Mouse (Mus musculus) heart, embryonic 10.5 days (tissue): ENCODE data around the gene Ppy. TPM values are rescaled to one million over a fixed set of nuclear protein-coding genes. Genes with fewer than 3 reads are reported as not detected.

Experiments
- DNase-seq: peaks from one replicate; pipeline ENCODE4 v3.0.0-alpha.2; 2017; ENCODE audit warnings: low spot score
- H3K27ac ChIP-seq: fragments of 300-500 bp; sonication (generic); 2 replicates; pipeline ENCODE4 v1.5.1; 2016; ENCODE audit warnings: mild to moderate bottlenecking
- H3K27me3 ChIP-seq: fragments of 300-500 bp; sonication (generic); 2 replicates; pipeline ENCODE4 v1.6.1; 2016; ENCODE audit warnings: mild to moderate bottlenecking; ENCODE audit not compliant: poor library complexity, insufficient read depth, severe bottlenecking
- H3K36me3 ChIP-seq: fragments of 300-500 bp; sonication (generic); 2 replicates; pipeline ENCODE4 v1.6.1; 2016; ENCODE audit warnings: mild to moderate bottlenecking, moderate library complexity
- H3K4me1 ChIP-seq: fragments of 300-500 bp; sonication (generic); 2 replicates; pipeline ENCODE4 v1.6.1; 2016; ENCODE audit warnings: mild to moderate bottlenecking
- H3K4me3 ChIP-seq: fragments of 300-500 bp; sonication (generic); 2 replicates; pipeline ENCODE4 v1.5.1; 2016; ENCODE audit warnings: mild to moderate bottlenecking, moderate library complexity
- H3K9me3 ChIP-seq: fragments of 300-500 bp; sonication (generic); 2 replicates; pipeline ENCODE4 v1.6.1; 2016; ENCODE audit warnings: mild to moderate bottlenecking, moderate library complexity
- WGBS: fragments of 180-500 bp; shearing (Covaris S2); methylation state at CpG from one replicate; pipeline ENCODE4 v1.1.7; 2016; 5-methylcytosine and 5-hydroxymethylcytosine counted together
- polyA plus RNA-seq: library from polyadenylated mRNA; unstranded; fragments of >200 nt; fragmentation: Nextera tagmentation; extraction: Ambion mirVana; gene quantifications from 2 replicates; pipeline ENCODE4 v1.2.1, GENCODE M21; 2016

The Ppy gene
- polyA plus RNA-seq, result not detected in 2 replicates

GRCm38 (mm10) chr11:102101219-102101618 lies at the start of gene Ppy:
Gene Ppy, minus strand, starts transcription at chr11:102101319.
- Histone ChIP-seq H3K27ac (peak within 1 kb of the TSS; percentile 7; the same call in 1 of the 2 replicates), H3K4me1 (peaks cover 33% of the 10 kb centered on the region), H3K27me3 (peaks cover 81% of the 10 kb centered on the region), H3K4me3 (peak within 1 kb of the TSS; percentile 16; the same call in 1 of the 2 replicates), H3K9me3 (no peaks in the 10 kb centered on the region), H3K36me3 (no peaks in the 10 kb centered on the region)
- 74% methylated on average over 4 of the region's 4 CpGs for WGBS
- no peak for DNase-seq

DNA sequence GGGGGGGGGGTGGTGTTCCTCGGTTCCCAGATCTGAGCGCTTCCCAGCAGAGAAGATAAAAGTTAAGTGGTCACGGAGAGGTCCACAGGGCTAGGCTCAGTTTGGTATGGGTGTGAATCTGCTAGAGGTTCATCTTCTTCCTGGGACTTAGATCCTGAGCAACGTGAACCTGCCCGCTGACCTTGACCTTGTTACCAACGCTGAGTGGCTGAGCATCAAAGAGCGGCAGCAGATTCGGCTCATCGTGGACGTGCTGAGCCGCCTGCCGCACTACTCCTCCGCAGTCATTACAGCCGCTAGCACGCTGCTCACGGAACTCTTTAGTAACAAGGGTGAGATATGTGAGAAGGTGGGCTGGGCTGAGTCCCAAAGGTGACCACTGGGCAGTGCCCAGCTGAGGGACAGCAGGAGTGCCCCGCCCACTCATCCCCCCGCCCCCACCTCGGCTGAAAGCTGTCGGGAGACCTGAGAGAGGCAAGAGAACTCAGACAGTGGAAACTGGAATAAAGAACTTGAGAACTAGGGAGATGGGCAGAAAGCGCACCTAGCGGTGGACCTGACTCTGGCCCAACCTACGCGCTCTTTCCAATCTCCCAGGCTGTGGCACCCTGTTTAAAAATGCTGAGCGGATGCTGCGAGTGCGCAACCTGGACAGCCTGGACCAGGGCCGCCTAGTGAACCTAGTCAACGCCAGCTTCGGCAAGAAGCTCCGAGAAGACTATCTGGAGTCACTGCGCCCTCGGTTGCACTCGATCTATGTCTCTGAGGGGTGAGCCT lies 46.3 kb upstream of the Ppy start:
- Histone ChIP-seq H3K27me3 (peaks cover 75% of the 10 kb centered on the region), H3K9me3 (no peaks in the 10 kb centered on the region), H3K27ac (peak overlapping the region; percentile 36; the same call in 1 of the 2 replicates), H3K4me1 (peaks cover 33% of the 10 kb centered on the region), H3K4me3 (peak overlapping the region; percentile 56), H3K36me3 (peaks cover 1% of the 10 kb centered on the region; the same call in 1 of the 2 replicates)
- WGBS, result 10% methylated on average over 34 of the region's 34 CpGs
- peak; percentile 75 for DNase-seq

- DNase-seq, result no peak
- Histone ChIP-seq H3K4me3 (peak overlapping the region; percentile 56), H3K9me3 (no peaks in the 10 kb centered on the region), H3K27me3 (peaks cover 75% of the 10 kb centered on the region), H3K27ac (peak overlapping the region; percentile 30; the same call in 1 of the 2 replicates), H3K36me3 (no peaks in the 10 kb centered on the region), H3K4me1 (peaks cover 33% of the 10 kb centered on the region)
- 7% methylated on average over 17 of the region's 17 CpGs for WGBS
Observed at GRCm38 (mm10) chr11:102146531-102146930, 45.4 kb upstream of the Ppy start.

- Histone ChIP-seq H3K4me1 (peaks cover 33% of the 10 kb centered on the region), H3K4me3 (peak overlapping the region; percentile 56), H3K9me3 (no peaks in the 10 kb centered on the region), H3K27me3 (peaks cover 75% of the 10 kb centered on the region), H3K36me3 (no peaks in the 10 kb centered on the region), H3K27ac (0 out of 2 replicates have a peak overlapping the region, but pooled peaks have one; percentile 30)
- no peak for DNase-seq
- 2% methylated on average over 16 of the region's 16 CpGs for WGBS
Observed at GRCm38 (mm10) chr11:102146005-102146404, 44.9 kb upstream of the Ppy start.

- H3K9me3 ChIP-seq, result no peaks in the 10 kb centered on the region
- H3K27me3 ChIP-seq, result peaks cover 75% of the 10 kb centered on the region
- 2% methylated on average over 50 of the region's 50 CpGs for WGBS
- H3K4me3 ChIP-seq, result peak within 1 kb of the TSS; percentile 56
- peaks cover 33% of the 10 kb centered on the region for H3K4me1 ChIP-seq
- no peak for DNase-seq
- peak within 1 kb of the TSS; percentile 47; the same call in 1 of the 2 replicates for H3K27ac ChIP-seq
- no peaks in the 10 kb centered on the region for H3K36me3 ChIP-seq
Observed at GRCm38 (mm10) chr11:102145471-102146001, 44.4 kb upstream of the Ppy start, which contains the start of gene Nags. Gene Nags, plus strand, starts transcription at chr11:102145513.

DNA sequence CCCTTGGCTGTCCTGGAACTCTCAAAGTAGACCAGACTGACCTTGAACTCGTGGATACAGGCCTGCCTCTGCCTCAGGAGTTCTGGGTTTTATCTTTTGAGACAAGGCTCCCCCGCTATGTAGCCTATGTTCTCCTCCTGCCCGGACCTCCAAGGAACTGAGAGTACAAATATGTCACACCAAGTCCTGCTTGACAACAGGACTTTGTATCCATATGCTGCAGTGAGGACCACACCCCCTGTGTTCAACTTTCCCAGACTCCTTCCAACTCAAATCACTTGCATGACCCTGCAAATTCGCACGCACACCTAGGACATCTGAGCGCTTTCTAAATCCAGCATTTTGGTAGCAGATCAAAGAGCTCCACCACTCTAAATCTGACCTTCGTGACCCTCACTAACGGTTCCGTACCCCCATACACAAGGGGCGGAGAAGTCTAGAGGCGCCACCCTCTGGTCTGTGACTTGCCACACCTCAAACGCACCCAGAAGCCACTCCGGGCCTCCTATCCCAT lies 43.9 kb upstream of the Ppy start:
- H3K4me3 ChIP-seq, result peak overlapping the region; percentile 56
- H3K4me1 ChIP-seq, result peaks cover 33% of the 10 kb centered on the region
- WGBS, result 20% methylated on average over 13 of the region's 13 CpGs
- 0 out of 2 replicates have a peak overlapping the region, but pooled peaks have one; percentile 47 for H3K27ac ChIP-seq
- H3K9me3 ChIP-seq, result no peaks in the 10 kb centered on the region
- peaks cover 75% of the 10 kb centered on the region for H3K27me3 ChIP-seq
- no peaks in the 10 kb centered on the region for H3K36me3 ChIP-seq
- no peak for DNase-seq

DNA sequence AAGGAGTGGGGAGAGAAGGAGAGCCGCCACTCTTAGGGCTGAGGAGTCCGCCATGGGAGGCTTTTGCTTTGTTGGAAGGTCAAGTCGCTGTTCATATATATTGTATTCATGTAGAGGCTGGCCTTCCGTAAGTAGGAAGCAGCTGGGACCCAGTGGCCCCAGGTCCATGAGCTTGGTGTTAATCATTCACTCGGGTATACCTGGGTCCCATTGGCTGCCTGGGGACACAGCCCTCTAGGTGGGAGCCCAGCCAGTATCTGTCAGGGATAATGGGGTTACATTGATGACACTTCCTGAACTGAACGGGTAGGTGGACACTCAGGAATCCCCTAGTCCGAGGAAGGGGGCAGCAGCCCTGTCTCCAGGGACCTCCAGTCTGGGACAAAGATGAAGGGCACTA lies 41.2 kb upstream of the Ppy start:
- no peak for DNase-seq
- Histone ChIP-seq H3K27me3 (peaks cover 61% of the 10 kb centered on the region), H3K4me1 (peaks cover 28% of the 10 kb centered on the region), H3K9me3 (no peaks in the 10 kb centered on the region), H3K4me3 (no peak overlapping the region), H3K27ac (no peak overlapping the region), H3K36me3 (no peaks in the 10 kb centered on the region)
- WGBS, result 74% methylated on average over 7 of the region's 7 CpGs

DNA sequence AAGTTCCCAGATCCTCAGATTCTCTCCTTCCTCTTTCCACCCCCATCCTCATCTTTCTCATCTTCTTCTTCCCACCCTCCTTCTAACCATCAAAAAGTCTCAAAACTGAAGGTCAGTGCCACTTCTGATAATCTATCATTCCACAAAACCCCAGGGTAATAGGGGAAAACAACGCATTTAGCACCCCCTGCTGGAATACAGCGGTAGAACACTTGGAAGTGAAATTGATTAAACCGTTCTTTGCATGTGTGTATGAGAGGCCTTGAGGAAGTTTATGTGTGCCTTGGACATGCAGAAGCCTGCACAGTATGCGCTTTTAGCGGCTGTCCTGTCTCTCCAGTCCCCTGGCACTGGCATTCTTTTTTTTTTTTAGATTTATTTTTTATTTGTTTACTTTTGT lies 39.4 kb upstream of the Ppy start:
- no peaks in the 10 kb centered on the region for H3K9me3 ChIP-seq
- H3K4me3 ChIP-seq, result no peak overlapping the region
- DNase-seq, result no peak
- peaks cover 53% of the 10 kb centered on the region for H3K27me3 ChIP-seq
- no peaks in the 10 kb centered on the region for H3K36me3 ChIP-seq
- H3K27ac ChIP-seq, result no peak overlapping the region
- 3% methylated on average over 5 of the region's 5 CpGs for WGBS
- H3K4me1 ChIP-seq, result peaks cover 13% of the 10 kb centered on the region

DNA sequence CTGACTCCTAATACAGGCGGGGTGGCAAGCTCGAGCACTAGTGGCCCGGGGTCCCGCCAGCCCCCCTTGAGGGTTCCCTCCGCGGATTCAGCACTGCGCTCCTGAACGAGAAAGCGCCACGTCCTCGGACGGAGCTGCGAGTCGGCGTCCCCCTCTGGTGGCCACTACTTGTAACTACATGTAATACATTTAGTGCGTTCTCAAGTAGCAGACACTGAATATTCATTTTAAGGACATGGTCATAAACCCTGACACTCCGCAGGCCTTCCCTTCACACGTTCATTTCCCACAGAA lies 37.3 kb upstream of the Ppy start:
- peak overlapping the region; percentile 47 for H3K4me3 ChIP-seq
- H3K27ac ChIP-seq, result no peak overlapping the region
- no peaks in the 10 kb centered on the region for H3K9me3 ChIP-seq
- H3K36me3 ChIP-seq, result no peaks in the 10 kb centered on the region
- H3K4me1 ChIP-seq, result peaks cover 14% of the 10 kb centered on the region
- WGBS, result 1% methylated on average over 18 of the region's 18 CpGs
- peak; percentile 87 for DNase-seq
- peaks cover 44% of the 10 kb centered on the region for H3K27me3 ChIP-seq

DNA sequence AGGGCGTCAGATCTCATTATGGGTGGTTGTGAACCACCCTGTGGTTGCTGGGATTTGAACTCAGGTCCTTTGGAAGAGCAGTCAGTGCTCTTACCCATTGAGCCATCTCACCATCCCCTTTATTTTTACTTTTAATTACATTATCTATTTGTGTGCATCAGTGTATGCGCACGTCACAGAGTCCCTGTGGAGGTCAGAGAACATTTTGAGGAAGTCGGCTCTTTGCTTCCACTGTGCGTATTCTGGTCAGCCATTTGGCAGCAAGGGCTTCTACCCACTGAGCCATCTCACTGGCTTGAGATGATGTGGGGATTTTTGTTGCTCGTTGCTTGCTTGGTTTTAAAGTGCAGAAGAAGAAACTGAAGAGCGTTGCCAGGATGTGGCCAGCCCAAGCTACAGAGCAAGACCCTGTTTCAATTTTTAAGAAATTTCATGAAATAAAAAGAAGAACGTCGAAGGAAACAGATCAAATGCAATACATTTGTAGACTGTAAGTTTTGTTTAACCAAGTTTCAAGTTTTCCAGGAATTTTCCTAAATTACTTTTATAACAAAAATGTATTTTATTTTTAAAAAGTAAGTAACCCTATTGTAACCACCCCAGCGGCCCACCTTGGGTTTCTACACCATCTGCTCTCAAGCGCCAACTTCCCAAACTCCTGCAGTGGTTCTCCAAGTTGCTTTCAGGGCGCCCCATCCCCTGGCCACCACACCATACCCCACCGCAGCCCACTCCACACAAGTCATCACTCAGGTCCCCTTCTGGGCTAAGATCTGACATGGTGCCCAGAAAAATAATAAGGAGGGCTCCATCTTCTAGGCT lies 36.7 kb upstream of the Ppy start:
- Histone ChIP-seq H3K4me3 (peak overlapping the region; percentile 47), H3K27me3 (peaks cover 38% of the 10 kb centered on the region), H3K4me1 (peaks cover 14% of the 10 kb centered on the region), H3K27ac (no peak overlapping the region), H3K9me3 (no peaks in the 10 kb centered on the region), H3K36me3 (no peaks in the 10 kb centered on the region)
- 44% methylated on average over 13 of the region's 13 CpGs for WGBS
- DNase-seq, result no peak

DNA sequence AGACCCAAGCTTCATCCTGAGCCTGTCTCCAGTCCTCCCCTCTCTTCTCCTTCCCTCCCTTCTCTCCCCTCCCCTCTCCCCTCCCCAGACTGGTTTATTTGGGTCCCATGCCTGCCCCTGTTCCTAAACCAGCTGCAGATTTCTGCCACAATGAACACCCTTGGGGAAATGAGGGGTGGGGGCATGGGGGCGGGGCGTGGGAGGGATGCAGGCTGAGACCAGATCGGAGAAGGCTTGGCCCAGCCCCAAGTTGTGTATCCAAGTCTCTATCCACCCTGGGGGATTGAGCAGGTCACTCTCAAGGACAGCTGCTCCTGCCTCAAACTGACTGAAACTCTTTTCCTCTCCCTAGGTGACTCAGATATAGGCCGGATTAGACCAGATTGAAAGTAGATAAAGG lies 33.4 kb upstream of the Ppy start:
- no peak for DNase-seq
- Histone ChIP-seq H3K27ac (no peak overlapping the region), H3K9me3 (no peaks in the 10 kb centered on the region), H3K4me1 (peaks cover 21% of the 10 kb centered on the region), H3K4me3 (no peak overlapping the region), H3K36me3 (no peaks in the 10 kb centered on the region), H3K27me3 (peaks cover 40% of the 10 kb centered on the region)
- 27% methylated on average over 4 of the region's 4 CpGs for WGBS

DNA sequence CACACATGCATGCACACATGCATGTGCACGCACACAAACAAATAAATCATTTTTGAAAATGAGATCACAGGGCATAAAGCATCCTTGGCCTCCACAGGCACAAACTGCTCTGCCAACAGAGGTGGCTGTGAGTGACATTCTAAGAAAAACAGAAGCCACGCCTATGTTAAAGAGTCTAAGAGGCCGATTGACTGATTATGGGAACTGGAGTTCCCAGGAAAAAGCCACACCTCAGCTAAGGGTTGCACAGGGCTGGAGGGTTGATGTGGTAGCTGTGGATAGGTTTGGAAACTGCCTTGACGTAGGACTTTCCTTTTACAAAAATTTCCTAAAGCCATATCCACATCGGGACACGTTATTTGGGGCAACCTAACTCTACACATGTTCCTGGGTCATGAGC lies 16.3 kb upstream of the Ppy start:
- no peak for DNase-seq
- Histone ChIP-seq H3K4me1 (0 out of 2 replicates have a peak, but pooled peaks cover 2% of the 10 kb centered on the region), H3K36me3 (no peaks in the 10 kb centered on the region), H3K27ac (no peak overlapping the region), H3K4me3 (no peak overlapping the region), H3K9me3 (no peaks in the 10 kb centered on the region), H3K27me3 (peaks cover 11% of the 10 kb centered on the region; the same call in 1 of the 2 replicates)
- 73% methylated on average over 6 of the region's 6 CpGs for WGBS
